Mouse (Mus musculus) embryonic fibroblast, embryonic 13.5 days (primary cell): ENCODE results near the gene Ubl4b. TPM values are rescaled to one million over a fixed set of nuclear protein-coding genes. Genes with fewer than 3 reads are reported as not detected.

ENCODE experiments used
- H3K27ac ChIP-seq: 2 replicates; pipeline ENCODE4 v1.5.1; 2012; ENCODE audit warnings: low read length, control low read depth, inconsistent platforms; ENCODE audit not compliant: insufficient read depth
- H3K4me1 ChIP-seq: 2 replicates; pipeline ENCODE4 v1.6.1; 2011; ENCODE audit warnings: low read length; ENCODE audit not compliant: control insufficient read depth, insufficient read depth
- H3K4me3 ChIP-seq: 2 replicates; pipeline ENCODE4 v1.5.1; 2011; ENCODE audit warnings: mild to moderate bottlenecking, control low read depth, low read length; ENCODE audit not compliant: insufficient read depth
- CTCF ChIP-seq: IDR thresholded peaks from 2 replicates; pipeline ENCODE4 v1.5.1; 2011; ENCODE audit warnings: mild to moderate bottlenecking, control low read depth, low read length, moderate library complexity, borderline replicate concordance; ENCODE audit not compliant: insufficient read depth
- POLR2A ChIP-seq: IDR thresholded peaks from 2 replicates; pipeline ENCODE4 v1.6.1; 2011; ENCODE audit warnings: low read depth, mild to moderate bottlenecking, control low read depth, low read length, moderate library complexity
- polyA plus RNA-seq: library from polyadenylated mRNA; stranded (reverse); fragments of >200 nt; gene quantifications from 2 replicates; pipeline ENCODE4 v1.2.4, GENCODE M21; 2011; ENCODE audit warnings: low read depth; ENCODE audit not compliant: missing spikeins, insufficient read length

The Ubl4b gene
- polyA plus RNA-seq, 1 experiment: 0.37 TPM

DNA sequence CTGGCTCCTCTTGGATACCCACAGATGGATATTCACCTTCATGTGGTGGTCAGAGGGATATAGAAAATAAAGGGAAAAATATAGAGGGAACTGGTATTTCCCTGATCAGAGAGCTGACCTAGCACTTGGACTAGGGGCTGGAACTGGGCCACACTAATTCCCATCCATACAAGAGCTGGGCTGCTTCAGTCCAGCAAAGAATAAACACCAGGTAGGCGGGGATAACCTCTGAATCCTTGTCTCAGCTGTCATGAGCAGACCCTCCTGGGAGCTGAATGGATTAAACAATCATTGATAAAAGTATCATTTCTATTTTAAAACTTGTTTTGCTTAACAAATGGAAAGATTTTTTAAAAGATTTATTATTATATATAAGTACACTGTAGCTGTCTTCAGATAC is 36.7 kb upstream of the Ubl4b start:
- H3K4me1 ChIP-seq: no peaks in the 10 kb centered on the region

DNA sequence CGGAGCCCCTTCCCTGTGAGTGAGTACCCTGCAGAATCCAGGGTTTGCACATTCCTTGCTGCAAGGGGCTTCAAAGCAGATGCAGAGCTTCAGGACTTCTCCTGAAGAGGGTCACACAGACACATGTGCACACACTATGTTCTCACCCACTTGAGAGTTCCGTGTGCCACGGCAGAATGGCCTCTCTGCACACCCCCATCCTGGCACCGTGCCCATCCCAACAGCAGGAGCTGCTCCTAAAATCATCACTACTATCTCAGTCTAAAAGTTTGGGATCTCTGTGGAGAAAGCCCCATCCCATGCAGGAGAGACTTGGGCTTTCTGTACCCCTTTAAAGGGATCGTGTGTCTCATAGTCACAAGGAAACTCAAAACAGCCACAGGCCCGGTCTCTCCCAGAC is 31.6 kb upstream of the Ubl4b start:
- Histone ChIP-seq H3K4me1 (no peaks in the 10 kb centered on the region), H3K27ac (no peak overlapping the region)

More for the DNA sequence above, 36.7 kb upstream of the Ubl4b start:
- no peak for TF ChIP-seq CTCF
- TF ChIP-seq POLR2A: no peak
- no peak overlapping the region for H3K27ac ChIP-seq
- no peak overlapping the region for H3K4me3 ChIP-seq

DNA sequence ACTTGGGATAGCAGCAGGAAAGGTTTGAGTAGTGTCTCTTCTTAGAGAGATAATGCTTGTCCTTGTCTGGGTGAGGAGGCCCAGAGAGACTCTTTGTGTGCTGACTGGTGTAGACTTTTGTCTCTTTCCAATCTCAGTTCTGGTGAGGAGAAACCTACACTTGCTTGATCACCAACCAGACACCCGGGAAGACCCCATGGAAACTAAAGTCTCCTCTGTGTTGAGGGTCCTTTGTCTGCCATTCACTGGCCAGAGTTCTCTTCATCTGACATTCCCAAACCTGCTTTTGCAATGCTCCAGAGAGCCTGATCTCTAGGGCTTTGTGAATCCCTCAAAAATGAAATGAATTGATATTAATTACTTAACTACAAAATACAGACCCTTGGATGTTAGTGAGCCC is 29.0 kb upstream of the Ubl4b start:
- no peak overlapping the region for H3K4me3 ChIP-seq
- TF ChIP-seq CTCF (no peak), POLR2A (no peak)
- H3K27ac ChIP-seq: no peak overlapping the region
- no peaks in the 10 kb centered on the region for H3K4me1 ChIP-seq

More for the DNA sequence above, 31.6 kb upstream of the Ubl4b start:
- TF ChIP-seq POLR2A (no peak), CTCF (no peak)
- no peak overlapping the region for H3K4me3 ChIP-seq

DNA sequence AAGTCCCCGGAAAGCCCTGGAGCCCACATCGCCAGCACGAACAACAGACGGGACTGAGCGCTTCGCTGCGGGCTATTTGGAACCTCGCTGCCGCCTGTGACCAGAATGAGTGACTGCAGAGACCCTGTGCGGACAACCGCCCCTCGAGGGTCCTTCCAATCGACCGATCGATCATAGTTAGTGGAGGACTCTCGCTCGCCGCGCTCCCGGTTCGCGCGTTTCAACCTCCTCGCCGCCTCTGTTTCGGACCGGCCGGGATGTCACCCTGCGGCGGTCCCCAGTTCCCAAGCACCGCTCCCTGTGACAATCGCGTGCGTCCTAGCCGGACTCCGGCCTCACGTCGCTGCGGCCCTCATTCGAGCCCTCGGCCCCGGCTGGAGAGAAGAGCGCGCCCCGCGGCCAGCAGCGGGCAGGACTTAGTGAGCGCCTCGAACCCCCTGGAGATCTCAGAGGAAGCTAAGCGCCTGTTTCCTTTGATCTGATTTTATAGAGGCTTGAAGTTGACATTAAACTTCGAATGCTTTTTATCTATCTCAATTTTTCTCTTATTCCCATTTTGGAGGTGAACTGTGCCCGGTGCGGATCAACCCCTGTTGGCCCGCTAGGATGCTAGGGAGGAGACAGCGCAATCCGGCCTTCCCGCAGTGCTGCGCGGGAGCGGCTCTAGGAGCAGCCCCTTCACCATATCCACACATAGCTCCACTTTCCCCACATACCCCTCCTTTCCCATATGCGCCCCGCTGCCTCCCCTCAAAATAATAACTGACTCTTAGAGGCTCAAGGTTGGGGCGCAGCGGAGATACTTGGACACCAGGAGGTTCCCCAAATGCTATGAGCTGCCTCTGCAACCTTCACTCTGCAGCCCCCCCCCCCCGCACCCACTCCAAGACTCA is 28.2 kb upstream of the Ubl4b start:
- Histone ChIP-seq H3K4me3 (peak overlapping the region; percentile 22), H3K4me1 (no peaks in the 10 kb centered on the region), H3K27ac (no peak overlapping the region)
- no peak for TF ChIP-seq CTCF
- no peak for TF ChIP-seq POLR2A

- TF ChIP-seq CTCF (no peak), POLR2A (no peak)
- H3K4me1 ChIP-seq: no peaks in the 10 kb centered on the region
- H3K27ac ChIP-seq: no peak overlapping the region
- H3K4me3 ChIP-seq: peak overlapping the region; percentile 22; the same call in 1 of the 2 replicates
Measured at GRCm38 (mm10) chr3:107582130-107582874, 27.4 kb upstream of the Ubl4b start.

- TF ChIP-seq CTCF: no peak
- no peak for TF ChIP-seq POLR2A
- Histone ChIP-seq H3K4me3 (no peak overlapping the region), H3K4me1 (no peaks in the 10 kb centered on the region), H3K27ac (no peak overlapping the region)
Measured at GRCm38 (mm10) chr3:107581103-107582010, 26.5 kb upstream of the Ubl4b start.

DNA sequence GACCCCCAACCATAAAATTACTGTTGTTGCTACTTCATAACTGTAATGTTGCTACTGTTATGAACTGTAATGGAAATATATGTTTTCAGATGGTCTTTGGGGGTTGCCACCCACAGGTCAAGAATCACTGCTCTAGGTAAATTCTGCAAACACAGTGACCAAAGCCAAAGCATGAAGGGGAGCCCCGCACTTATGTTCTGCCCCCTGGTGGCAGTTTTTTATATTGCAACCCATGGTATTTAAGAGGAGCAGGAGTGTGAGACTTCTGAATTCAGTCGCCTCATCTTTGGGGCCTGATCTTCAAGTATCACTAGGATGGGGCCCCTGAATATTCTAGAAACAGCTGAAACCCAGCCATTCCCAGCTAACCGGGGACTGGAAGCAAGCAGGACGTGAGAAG is 24.6 kb upstream of the Ubl4b start:
- TF ChIP-seq POLR2A (no peak), CTCF (no peak)
- Histone ChIP-seq H3K4me3 (no peak overlapping the region), H3K27ac (no peak overlapping the region), H3K4me1 (no peaks in the 10 kb centered on the region)

GRCm38 (mm10) chr3:107577810-107578390 is 23.0 kb upstream of the Ubl4b start:
- TF ChIP-seq POLR2A (no peak), CTCF (no peak)
- Histone ChIP-seq H3K27ac (no peak overlapping the region), H3K4me3 (no peak overlapping the region), H3K4me1 (no peaks in the 10 kb centered on the region)

GRCm38 (mm10) chr3:107576807-107577206 is 21.9 kb upstream of the Ubl4b start:
- no peaks in the 10 kb centered on the region for H3K4me1 ChIP-seq
- TF ChIP-seq POLR2A (no peak), CTCF (no peak)
- H3K4me3 ChIP-seq: no peak overlapping the region
- no peak overlapping the region for H3K27ac ChIP-seq
